Mouse (Mus musculus) CD4-positive, CD25-positive, alpha-beta regulatory T cell, adult 2 months (primary cell): ENCODE results near the gene Ntn3.

Source experiments
- DNase-seq: peaks from one replicate; pipeline ENCODE4 v3.0.0-alpha.2; 2012; ENCODE audit warnings: low read depth, low spot score

Ntn3 gene

DNA sequence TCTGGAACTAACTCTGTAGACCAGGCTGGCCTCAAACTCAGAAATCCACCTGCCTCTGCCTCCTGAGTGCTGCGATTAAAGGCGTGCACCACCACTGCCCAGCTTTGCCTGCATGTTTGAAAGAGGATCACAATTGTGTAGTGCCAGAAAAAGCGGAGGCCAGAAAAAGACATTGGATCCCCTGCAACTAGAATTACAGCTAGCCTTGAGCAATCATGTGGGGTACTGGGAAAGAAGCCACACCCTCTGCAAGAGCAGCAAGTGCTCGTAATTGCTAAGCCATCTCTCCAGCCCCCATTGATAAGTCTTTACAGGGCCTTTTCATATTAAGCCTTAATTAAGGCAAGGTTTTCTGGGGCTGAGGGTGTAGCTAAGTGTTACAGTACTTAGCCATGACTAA, 17.9 kb downstream of the Ntn3 start:
- no peak for DNase-seq

DNA sequence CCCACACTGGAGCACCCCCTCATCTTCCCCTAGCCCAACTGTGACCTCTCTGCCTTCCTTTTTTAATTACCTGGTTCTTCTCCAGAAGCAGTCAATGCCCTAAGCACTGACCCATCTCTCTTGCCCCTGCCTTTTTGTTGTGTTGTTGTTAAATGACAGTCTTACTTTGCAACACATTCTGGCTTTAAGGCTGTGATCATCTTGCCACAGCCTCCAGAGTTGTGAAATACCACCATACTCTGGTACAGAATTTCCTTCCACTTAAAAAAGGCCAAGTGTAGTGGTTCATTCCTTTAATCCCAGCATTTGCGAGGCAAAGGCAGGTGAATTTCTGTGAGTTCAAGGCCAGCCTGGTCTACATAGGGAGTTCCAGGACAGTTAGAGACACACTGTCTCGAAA, 18.4 kb downstream of the Ntn3 start:
- no peak for DNase-seq

DNA sequence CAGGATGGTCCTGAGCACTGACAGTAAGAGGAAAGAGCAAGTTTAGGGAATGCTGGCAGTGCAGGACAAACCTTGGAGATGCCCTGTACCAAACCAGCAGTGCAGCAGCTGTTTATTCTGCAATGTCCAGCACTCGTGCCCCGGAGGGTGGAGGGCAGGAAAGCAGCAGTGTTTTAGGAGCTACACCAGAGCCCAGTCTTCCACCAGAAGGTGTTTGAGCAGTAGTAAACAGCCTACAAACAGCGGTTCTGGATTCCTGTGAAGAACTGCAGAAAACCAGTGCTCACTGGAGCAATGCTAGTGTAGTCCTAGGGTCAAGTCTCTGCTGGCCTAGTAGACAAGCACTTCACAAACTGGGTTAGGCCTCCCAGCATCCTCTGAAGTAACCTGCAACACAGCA, 35.1 kb downstream of the Ntn3 start:
- DNase-seq = no peak

DNA sequence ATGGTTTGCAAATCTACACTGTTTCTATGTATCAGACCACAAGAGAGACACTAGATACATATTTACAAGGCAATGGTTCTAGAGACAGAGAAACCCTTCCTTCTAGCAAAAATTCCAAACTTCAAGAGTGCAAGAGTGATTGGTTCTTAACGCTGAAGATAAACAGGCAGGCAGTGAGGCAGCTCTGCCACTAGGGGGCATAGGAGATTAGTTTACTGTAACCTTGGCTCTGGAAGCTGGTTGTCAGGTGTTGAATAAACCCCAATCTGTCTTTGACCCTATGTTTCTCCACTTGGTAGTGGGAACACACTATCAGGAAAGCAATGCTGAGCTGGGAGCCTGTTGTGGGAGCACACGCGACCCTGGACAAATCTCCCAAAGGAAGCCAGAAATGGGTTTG, 35.9 kb downstream of the Ntn3 start:
- DNase-seq = peak; percentile 85

DNA sequence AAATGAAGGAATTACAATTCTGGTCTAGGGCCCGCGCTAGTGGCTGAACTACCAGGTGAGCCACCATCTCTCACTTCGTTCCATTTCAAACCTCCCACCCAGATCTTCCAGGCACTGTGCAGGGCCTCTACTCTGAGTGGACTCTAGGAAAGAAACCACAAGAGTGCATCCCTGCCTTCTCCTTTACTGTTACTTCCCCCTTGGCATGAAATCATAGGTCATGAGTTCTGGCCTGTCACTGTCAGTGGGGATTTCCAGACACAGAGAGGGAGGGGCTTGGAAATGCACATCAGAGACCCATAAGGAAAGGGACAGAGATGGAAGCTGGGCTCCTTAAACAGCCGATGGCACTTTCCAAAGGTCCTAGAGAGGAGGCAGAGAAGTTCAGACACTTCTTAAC, 37.6 kb downstream of the Ntn3 start:
- DNase-seq = no peak

DNA sequence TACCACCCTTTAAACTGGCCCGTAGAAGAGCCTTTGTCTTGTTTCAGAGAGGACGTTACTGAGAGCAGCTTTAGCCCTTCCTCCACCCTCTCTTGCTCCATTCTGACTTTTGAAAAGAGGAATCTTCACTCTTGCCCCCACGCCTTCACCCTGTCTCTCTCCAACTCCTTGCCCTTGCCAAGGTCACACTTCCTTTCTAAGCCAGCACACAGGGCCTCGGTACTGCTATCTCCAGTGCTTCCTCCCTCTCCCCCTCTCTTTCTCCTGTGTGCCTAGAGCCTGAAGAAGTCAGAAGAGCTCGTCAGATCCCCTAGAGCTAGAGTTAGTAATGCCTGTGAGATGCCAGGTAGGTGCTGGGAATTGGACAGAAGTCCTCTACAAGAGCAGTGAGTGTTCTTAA, 38.6 kb downstream of the Ntn3 start:
- no peak for DNase-seq

DNA sequence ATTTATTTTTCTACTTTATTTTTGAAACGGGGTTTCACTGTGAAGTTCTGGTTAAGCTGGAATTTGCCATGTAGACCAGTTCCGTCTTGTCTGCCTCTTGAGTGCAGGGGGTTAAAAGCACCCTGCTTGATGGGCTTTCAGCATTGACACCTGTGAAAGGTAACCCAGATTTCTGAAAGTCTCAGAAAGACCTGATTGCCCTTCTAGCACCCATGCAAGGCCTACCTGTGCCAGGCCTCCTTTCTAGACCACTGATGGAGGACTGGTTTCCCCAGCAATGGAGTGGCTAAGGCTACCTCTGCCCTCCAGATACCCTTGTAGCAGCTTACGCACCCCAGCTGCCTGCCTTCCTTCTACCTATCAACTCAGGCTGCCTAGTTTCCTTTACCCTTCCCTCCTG, 39.2 kb downstream of the Ntn3 start:
- no peak for DNase-seq

DNA sequence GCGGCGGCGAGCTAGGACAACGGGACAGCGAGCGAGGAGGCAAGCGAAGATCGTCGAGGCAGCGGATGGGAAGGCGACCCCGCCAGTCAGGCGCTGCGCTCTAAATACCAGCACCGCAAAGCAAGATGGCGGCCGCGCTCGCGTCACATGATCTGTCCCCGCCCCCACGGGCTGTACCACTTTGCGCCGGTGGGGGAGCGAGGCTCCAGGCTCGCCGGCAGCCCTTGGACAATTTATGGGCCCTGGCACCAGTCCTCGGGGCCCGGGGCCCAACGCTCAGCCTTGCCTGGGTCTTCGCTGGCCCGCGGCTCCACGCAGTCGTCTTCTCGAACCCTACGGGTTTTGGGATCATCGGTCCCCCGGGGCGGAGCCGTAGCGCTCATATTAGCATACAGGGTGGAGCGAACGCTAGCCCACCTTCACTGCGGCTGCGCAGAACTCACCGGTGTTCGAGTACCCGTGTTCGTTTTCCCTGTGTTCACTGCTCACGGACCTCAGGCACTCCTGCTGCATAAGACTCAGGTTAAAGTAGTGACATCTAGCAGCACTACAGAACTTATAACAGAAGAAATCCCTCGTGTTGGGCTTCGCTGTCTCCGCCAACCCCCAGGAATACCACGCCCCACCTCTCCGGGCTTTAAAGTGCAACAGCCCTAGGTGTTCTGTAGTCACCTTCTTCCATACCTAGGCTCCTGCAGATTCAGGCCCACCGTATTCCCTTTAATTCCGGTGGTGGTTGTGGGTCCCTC, 39.8 kb downstream of the Ntn3 start, which contains the start of gene Atp6v0c:
Gene Atp6v0c, minus strand, starts transcription at position 386 of the 749 bp plus-strand sequence.
- peak; percentile 97 for DNase-seq

DNA sequence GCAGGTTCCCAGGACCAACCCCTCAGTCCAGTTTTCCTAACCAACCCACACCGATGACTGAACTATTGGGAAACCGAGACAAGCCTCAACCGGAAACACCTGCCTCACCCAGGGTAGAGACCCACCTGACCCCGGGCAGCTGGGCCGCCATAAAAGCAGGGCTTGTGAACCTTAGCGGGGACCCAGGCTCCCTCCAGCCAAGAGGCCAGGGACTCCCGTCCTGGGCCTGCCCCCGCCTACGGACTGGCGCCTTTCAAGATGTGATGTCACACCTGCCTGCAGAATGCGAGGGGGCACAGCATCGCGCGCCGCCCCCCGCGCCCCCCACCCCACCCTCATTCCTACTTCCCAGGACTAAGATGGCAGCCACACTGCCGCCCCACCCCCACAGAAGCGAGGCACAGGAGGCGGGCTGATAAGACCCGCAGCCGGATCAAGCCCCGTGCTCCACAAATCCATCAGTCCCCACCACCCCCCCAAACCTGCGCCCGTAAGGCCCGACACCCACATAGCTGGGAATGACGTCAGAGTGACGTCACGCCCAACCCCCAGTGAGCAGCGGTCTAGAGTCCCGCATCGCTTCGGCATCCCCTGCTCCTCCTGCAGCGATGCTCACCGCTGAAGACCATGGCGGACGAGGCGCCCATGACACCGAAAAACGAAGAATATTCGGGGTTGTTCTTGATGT, 40.6 kb downstream of the Ntn3 start:
- DNase-seq = peak; percentile 94

DNA sequence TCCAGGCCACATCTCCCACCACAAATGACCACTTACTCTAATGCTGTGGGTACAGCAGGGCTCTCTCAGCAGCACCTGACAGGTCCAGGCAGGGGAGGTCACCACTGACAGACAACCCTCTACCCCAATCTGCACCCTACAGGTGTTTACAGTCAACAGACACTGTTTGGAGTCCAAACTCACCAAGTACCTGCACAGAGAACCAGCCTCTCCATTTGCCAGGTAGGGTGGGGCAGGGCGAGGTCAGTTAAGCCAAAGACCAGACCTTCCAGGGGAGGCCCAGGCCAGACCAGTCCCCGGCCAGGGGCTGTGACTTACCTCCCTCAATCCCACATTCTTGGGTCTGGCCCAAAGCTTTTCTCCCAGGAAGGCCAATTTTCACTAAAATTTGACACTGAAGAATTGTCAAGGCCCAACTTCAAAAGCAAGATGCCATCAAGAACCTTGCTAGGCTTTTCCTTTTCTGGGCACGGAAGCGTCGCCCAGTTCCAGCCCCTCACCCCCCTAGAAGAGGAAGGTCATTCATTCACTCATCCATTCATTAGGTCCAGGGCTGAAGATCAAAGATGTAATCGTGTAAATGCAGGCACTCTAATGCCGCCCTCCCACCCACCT, 41.3 kb downstream of the Ntn3 start:
- DNase-seq = no peak

DNA sequence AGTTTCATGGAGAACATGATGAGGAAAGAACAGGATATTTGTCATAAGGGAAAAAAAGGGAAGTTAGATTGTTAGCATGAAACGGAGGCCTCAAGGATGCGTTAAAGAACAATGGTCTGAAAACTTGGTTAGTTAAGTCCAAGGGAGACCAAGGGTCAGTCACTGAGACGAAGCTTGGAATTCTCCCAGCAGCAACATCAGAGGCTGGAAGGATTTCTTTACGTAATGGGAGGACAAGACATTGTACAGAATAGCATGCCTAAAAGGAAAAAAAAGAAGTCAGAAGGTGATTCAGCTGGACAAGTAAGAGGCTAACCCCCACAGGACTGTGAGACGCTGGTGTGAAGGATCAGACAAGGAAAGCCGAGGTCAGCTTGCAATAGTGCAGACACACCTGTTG, 42.2 kb downstream of the Ntn3 start:
- DNase-seq = no peak

DNA sequence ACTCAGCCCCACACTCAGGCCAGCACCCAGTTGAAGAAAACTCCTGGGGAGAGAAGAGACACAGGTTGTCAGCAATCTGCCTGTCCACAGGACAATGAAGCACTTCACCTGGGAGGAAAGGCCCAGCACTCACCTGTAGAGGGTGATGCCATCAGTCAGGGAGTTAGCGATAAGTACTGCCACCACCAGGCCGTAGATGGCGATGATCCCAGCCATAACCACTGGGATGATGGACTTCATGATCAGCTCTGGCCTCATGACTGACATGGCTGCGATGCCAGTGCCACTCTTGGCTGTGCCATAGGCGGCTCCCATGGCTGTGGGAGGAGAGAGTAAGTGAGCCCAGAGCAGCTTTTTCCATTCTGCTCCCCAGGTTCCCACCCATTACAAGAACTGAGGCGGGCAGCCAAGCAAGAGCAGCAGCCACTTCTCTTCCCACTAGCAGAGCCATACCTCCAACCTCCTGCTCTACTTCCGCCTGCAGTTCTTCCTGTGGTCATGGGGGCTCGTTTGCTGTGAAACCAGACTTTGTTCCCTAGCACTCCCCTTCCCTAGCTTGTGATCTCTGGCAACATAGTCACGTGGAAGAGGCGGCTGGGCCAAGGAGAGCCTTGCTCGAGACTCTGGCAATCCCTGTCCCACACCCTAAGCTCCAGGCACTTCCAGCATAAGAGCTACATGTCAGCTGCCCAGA, 44.6 kb downstream of the Ntn3 start:
- no peak for DNase-seq

DNA sequence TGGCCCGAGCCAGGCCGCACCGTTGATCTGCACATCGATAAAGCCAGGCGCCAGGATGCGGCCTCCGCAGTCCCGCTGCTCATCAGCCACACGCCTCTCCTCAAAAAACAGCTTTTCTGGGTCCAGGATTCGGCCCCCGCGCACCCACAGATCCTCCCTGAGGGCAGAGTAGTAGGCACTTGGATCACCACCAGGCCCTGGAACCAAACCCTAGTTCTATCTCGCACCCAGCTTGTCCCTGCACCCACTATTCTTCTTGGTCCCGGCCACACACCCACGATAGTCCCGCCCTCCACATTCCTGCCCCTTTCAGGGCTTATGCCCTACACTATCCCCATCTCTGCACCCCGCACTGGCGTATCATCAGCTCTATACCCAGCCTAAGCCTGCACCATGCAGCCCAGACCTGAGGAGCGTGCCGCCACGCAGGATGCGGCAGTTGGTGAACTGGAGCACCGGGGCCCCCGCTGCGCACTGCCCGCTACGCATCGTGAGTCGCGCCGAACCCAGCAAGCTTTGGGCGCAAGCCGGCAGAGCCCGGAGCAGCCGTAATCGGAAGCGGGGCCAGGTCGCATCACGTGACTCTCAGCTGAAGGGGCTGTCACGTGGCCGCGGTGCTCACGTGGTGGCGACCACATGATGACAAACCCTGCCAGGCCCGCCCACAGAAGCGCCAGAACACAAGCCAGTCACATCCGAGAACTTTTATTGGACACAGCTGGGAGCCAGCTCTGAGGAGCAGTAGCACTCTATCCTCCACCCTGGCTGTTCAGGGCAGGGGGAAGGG, 46.0 kb downstream of the Ntn3 start, which contains the start of gene Amdhd2:
Gene Amdhd2, minus strand, starts transcription at position 591 of the 787 bp plus-strand sequence.
- peak; percentile 98 for DNase-seq

DNA sequence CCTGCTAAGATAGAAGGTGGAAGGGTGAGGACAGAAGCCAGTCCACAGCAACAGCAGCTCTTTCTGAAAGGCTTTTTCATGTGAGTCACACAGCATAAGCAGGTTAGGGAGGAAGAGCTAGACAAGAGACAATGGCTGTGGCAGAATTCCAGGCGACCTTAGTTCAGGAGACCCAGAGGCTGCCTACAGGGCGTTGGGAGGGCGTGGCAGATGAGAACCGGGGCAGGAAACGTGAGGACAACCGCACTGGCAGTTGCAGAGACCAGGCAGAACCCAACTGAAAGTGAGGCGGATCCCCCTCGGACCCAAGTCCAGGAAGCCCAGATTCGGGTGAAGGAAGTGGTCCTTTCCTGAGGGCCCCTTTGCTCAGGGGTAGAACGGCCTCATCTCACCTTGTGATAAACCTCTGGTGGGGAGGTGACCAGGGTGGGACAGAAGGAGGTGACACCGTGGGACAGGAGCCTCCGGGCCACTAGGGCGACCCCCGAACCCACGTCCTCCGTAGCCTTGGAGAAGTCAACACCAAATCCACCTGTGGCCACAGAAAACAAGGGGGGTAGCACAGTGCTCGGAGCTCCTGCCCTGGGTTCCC, 46.7 kb downstream of the Ntn3 start:
- DNase-seq = peak; percentile 40

DNA sequence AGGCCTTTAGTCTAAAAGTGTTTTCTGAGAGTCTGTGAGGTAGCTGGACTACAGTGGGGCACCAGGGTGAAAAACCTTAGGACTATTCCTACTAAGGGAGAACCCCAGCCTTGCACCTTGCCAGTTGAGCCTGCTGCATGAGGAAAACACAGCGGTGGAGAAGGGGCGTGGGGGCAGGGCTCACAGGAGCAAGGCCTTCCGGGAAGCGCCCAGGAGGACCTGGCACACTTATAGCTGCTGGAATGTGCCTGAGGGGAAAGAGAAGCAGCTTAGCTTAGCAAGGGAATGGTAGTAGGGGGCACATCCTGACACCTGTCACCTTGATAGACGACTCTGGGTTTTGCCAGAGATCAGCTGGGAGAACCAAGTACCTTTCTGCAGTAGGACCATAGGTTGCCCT, 47.9 kb downstream of the Ntn3 start:
- DNase-seq = no peak

DNA sequence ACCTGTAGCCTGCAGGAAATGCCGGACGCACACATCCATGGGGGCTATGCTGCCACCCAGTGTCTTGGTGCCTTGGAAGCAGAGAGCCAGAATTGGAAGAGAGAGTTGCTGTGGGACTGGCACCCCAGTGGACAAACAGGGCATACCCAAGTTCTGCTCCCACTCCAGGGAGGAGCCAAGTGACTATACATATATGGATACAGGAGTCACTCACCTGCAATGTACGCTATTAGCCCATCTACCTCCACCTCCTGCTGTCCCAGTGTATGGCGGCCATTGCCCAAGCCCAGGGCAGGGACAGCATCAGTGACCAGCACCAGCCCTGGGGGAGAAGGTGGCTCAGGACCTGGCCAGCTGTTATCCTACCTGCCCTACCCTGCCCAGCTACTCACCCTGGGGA, 51.8 kb downstream of the Ntn3 start:
- no peak for DNase-seq

DNA sequence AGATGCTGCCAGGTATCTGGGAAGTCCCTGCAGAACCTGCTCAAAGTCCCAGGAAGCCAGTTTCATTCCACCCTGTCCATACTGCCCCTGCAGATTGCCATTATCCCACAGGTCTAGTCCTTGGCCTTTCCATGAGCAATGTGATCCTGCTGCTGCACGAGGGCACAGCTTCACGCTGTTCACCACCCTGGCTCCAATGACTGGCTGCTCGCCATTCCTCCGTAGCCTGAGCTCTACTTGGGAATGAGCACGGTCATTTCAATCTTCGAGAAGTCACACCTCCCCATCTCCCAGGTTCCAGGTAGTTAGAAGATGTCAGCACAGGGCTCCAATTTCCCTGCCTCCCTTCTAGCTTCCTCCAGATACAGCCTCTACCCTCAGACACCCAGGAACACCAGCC, 52.2 kb downstream of the Ntn3 start:
- DNase-seq = no peak

DNA sequence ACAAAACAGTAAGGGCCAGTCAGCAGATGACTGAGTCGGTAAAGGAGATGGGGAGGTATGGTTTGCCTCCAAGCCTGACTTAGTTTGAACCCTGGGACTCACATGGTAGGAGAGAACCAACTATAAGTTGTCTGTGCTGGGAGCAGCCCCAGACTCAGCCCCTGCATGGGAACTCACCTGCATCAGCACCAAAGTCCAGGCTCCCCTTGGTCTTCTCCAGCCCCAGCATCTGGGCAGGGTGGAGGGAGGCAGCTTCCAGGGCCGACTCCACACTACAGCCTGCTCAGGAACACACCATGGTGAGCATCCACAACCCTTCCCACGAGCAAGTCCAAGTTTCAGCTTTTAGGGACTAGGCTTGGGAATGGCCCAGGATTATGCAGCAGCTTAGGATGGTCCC, 52.9 kb downstream of the Ntn3 start:
- DNase-seq = no peak

DNA sequence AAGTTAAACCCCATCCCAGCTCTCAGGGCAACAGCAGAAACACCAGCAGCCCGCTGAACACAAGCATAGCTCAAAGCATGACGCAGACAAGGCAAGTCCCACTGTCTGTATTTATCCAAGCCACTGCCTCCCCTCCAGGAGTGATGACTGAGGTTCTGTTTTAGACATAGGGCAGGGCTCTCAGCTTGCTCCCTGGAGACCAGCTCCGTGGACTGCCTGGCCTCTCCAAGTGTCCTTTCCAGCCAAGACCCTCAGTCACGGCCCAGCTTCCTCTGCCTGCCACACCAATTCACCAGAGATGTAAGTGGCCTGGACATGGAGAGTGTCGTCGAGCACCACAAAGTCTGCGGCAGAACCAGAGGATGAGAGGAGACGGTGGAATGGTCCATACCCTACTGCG, 53.6 kb downstream of the Ntn3 start:
- no peak for DNase-seq

DNA sequence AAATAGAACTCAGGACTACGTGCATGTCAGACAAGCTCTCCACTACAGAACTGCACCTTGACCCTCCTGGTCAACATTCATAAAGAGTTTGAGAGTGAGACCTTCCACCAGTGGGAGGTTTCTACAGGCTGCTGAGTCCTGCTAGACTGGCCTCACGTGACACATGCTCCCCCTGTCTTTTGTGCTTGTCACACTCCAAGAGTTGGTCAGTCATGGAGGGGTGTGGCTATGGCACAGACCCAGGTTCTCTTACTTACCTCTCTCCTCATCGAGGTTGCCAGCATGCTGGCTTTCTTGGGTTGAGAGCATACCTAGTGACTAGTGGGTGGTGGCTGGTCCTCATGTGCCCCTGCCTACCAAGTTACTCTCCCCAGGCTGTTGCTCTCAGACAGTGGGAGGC, 54.9 kb downstream of the Ntn3 start:
- no peak for DNase-seq
